Mouse (Mus musculus) intestine, postnatal 0 days (tissue): ENCODE data around the gene Acadm. TPM values are rescaled to one million over a fixed set of nuclear protein-coding genes. Genes with fewer than 3 reads are reported as not detected.

Source experiments
- ATAC-seq: fragments of 200-750 bp; cut with Nextera tagmentation; 2 replicates; pipeline ENCODE4 v1.8.0; 2017; ENCODE audit warnings: mild to moderate bottlenecking, moderate TSS enrichment, moderate library complexity
- H3K27ac ChIP-seq: fragments of 300-500 bp; sonication (generic); 2 replicates; pipeline ENCODE4 v1.5.1; 2014; ENCODE audit warnings: mild to moderate bottlenecking, low read depth, low read length, moderate library complexity
- H3K27me3 ChIP-seq: fragments of 300-500 bp; sonication (generic); replicated peaks from 2 replicates; pipeline ENCODE4 v1.6.1; 2014; ENCODE audit warnings: low read length, mixed read lengths; ENCODE audit not compliant: control insufficient read depth, insufficient read depth
- H3K36me3 ChIP-seq: fragments of 300-500 bp; sonication (generic); 2 replicates; pipeline ENCODE4 v1.6.1; 2014; ENCODE audit warnings: mild to moderate bottlenecking, moderate library complexity; ENCODE audit not compliant: control insufficient read depth, insufficient read depth
- H3K4me1 ChIP-seq: fragments of 300-500 bp; sonication (generic); replicated peaks from 2 replicates; pipeline ENCODE4 v1.6.1; 2014; ENCODE audit warnings: antibody characterized with exemption, low read length, mixed read lengths; ENCODE audit not compliant: control insufficient read depth, insufficient read depth
- H3K4me2 ChIP-seq: fragments of 300-500 bp; sonication (generic); replicated peaks from 2 replicates; pipeline ENCODE4 v1.6.1; 2014; ENCODE audit warnings: low read depth, mild to moderate bottlenecking, moderate library complexity
- H3K4me3 ChIP-seq: fragments of 300-500 bp; sonication (generic); 2 replicates; pipeline ENCODE4 v1.5.1; 2014; ENCODE audit warnings: low read depth, low read length
- H3K9ac ChIP-seq: fragments of 300-500 bp; sonication (generic); 2 replicates; pipeline ENCODE4 v1.6.1; 2014; ENCODE audit warnings: mild to moderate bottlenecking, low read depth, low read length
- H3K9me3 ChIP-seq: fragments of 300-500 bp; sonication (generic); 2 replicates; pipeline ENCODE4 v1.6.1; 2016; ENCODE audit warnings: mixed run types; ENCODE audit not compliant: control insufficient read depth
- CTCF ChIP-seq: sonication (generic); IDR thresholded peaks from 2 replicates; pipeline ENCODE4 v1.5.1; 2016; ENCODE audit warnings: low read depth, mild to moderate bottlenecking, control low read depth, antibody characterized with exemption, moderate library complexity
- WGBS: fragments of 180-500 bp; shearing (Covaris S2); extraction: QIAGEN DNeasy Blood & Tissue Kit; methylation state at CpG from one replicate; pipeline ENCODE4 v1.1.7; 2014; 5-methylcytosine and 5-hydroxymethylcytosine counted together
- polyA plus RNA-seq: library from polyadenylated mRNA; unstranded; fragments of >200 nt; fragmentation: Nextera tagmentation; extraction: Ambion mirVana; gene quantifications from 2 replicates; pipeline ENCODE4 v1.2.1, GENCODE M21; 2015

Gene Acadm
- polyA plus RNA-seq, 1 experiment from 2014 or later = 148 TPM

DNA sequence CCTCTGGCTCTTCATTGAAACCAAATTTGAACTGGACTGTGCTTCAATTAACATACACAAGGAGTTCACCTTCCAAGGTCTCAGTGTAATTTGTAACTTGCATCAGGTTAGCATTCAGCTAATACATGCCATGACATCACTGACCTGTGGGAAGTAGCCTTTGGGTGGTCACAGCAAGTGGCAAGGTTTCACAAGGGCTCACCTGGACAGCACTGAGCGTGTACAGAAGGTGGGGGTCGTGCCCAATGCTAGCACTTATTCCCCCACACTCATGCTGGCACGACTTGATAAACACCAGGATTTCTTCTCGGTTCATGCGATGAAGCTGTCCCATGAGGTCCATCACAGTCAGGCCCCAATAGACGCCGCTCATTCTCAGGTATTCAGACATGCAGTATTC is 33.9 kb downstream of the Acadm start:
- H3K9me3 ChIP-seq = no peaks in the 10 kb centered on the region
- H3K27ac ChIP-seq = peak overlapping the region; percentile 68
- peaks cover 15% of the 10 kb centered on the region for H3K4me1 ChIP-seq
- ATAC-seq = no peak
- 45% methylated on average over 7 of the region's 7 CpGs for WGBS
- no peak for TF ChIP-seq CTCF
- H3K9ac ChIP-seq = peak overlapping the region; percentile 42
- H3K36me3 ChIP-seq = peaks cover 49% of the 10 kb centered on the region
- H3K4me2 ChIP-seq = peak overlapping the region; percentile 75
- H3K27me3 ChIP-seq = no peaks in the 10 kb centered on the region
- H3K4me3 ChIP-seq = peak overlapping the region; percentile 84; the same call in 1 of the 2 replicates

DNA sequence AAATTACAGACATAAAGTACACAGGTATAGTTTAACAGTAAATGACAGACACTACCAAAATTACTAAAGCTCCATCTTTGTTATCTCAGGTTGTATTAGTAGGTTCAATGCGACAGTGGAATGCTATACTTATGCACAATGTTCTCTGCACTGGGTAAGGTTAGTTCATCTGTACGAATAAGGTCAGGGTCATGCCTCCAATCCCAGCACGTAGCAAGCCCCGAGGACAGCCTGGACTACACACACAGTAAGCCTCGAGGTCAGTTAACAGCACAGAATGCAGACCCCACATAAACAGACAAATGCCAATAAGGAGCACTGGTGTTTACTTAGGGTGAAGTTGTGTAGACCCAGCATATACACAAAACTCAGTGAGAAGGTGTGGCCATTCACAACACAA is 35.5 kb downstream of the Acadm start:
- peak overlapping the region; percentile 75; the same call in 1 of the 2 replicates for H3K4me2 ChIP-seq
- 39% methylated on average over 5 of the region's 5 CpGs for WGBS
- ATAC-seq = no peak

DNA sequence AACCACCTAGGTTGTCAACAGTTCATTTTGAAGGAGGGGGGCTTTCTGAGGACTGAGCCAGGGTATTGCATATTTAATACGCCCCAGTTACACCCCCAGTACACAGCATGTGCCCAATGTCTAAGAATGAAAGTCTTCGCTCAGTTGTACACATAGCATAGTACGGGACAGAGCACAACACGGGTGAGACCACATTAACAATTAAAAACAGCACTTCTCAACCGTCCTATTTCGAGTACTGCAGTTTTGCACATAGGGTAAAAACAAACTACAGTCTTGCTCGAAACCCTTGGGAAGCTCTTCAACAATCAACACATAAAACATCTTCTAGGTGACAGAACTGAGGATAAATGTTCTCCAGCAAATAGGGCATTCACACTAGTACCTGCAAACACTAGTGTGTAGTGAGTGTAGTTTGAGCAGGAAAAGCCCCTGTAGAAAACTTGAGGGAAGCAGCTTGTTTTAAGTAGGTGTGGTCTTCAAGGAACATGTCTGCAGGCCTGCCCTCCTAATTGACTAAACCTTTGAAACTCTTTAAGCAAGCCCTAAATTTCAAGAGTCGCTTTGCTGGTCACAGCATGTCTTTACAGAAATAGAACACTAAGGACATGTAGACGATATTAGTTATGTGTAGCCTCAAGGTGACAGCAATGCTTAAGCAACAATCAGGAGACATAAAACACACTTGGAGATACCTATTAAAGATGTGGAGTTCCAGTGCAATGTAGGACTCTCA is 38.1 kb downstream of the Acadm start, which contains the start of gene Msh4:
Msh4 (minus strand) TSS at position 3 of the 736 bp plus-strand sequence.
- Histone ChIP-seq H3K4me1 (peaks cover 9% of the 10 kb centered on the region), H3K9ac (no peak within 1 kb of the TSS), H3K36me3 (peaks cover 64% of the 10 kb centered on the region), H3K27me3 (no peaks in the 10 kb centered on the region), H3K4me2 (no peak within 1 kb of the TSS), H3K27ac (peak within 1 kb of the TSS; percentile 28), H3K4me3 (no peak within 1 kb of the TSS), H3K9me3 (no peaks in the 10 kb centered on the region)
- 82% methylated on average over 9 of the region's 9 CpGs for WGBS
- TF ChIP-seq CTCF = no peak
- no peak for ATAC-seq

More for the DNA sequence above, 35.5 kb downstream of the Acadm start:
- no peak overlapping the region for H3K4me3 ChIP-seq
- TF ChIP-seq CTCF = no peak
- H3K9me3 ChIP-seq = no peaks in the 10 kb centered on the region
- no peaks in the 10 kb centered on the region for H3K27me3 ChIP-seq
- H3K4me1 ChIP-seq = peaks cover 15% of the 10 kb centered on the region
- H3K36me3 ChIP-seq = peaks cover 65% of the 10 kb centered on the region
- no peak overlapping the region for H3K9ac ChIP-seq
- H3K27ac ChIP-seq = 0 out of 2 replicates have a peak overlapping the region, but pooled peaks have one; percentile 21

DNA sequence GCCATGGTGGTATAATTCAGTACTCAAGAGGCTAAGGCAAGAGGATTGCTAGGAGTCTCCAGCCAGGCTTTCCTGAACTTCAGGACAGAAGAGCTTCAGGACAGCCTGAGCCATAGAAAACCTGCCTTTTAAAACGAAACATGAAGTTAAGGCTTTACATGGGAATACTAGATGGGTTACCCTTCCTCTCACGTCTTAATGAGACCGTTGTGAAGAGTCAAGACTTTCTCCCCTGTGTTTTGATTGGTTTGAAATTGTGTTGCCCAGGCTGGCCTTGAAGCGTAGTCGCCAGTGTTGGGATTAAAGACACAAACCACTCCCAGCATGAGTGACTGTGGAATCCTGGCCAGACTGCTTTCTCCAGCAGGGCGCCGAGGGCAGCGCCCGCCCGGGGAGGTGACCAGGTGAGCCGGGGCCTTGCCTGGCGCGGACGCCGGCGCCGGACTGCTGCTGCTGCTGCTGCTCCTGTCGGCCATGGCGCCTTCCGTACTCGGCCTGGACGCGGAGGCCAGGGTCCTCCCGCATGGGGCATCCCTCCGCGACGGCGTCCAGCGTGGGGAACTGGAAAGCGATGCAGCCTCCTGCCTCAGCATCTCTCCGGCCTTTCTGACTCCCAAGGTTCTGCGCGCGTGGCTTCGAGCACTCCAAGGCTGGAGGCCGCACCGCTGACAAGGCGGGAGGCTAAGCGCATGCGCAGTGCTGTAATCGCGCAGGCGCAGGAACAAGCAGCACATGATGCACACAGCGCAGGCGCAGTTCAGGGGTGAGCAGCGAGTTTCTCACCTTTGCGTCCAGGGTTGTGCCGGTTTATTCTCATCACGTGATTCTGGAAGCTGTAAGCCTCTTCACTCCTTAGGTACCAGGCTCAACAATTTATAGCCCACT is 38.9 kb downstream of the Acadm start:
- Histone ChIP-seq H3K27ac (peak overlapping the region; percentile 28), H3K4me3 (no peak overlapping the region), H3K36me3 (peaks cover 56% of the 10 kb centered on the region), H3K9ac (no peak overlapping the region), H3K9me3 (no peaks in the 10 kb centered on the region), H3K27me3 (no peaks in the 10 kb centered on the region), H3K4me1 (peaks cover 4% of the 10 kb centered on the region), H3K4me2 (no peak overlapping the region)
- peak; percentile 23; the same call in 1 of the 2 replicates for ATAC-seq
- WGBS = 82% methylated on average over 49 of the region's 49 CpGs
- TF ChIP-seq CTCF = no peak

DNA sequence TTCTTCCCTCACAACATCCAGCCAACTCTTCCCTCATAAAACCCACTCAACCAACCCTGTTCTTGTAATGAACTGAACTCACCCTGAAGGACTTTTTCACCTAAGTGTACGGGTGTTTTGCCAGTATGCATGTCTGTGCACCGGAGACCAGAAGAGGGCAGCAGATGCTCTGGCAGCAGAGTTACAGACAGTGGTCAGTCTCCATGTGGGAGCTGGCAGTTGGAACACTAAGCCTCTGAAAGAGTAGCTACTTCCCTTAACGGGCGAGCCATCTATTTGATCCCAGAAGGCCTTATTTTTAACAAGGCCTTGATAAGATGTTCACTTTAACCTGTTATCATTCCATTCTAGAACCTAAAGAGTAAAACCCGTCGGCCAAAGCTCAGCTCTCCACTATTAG is 39.8 kb downstream of the Acadm start:
- peaks cover 47% of the 10 kb centered on the region for H3K36me3 ChIP-seq
- WGBS = 61% methylated on average over 6 of the region's 6 CpGs
- H3K9ac ChIP-seq = no peak overlapping the region
- H3K27me3 ChIP-seq = no peaks in the 10 kb centered on the region
- H3K4me1 ChIP-seq = no peaks in the 10 kb centered on the region
- no peak overlapping the region; the same call in 1 of the 2 replicates for H3K27ac ChIP-seq
- H3K4me3 ChIP-seq = no peak overlapping the region
- 0 out of 2 replicates have a peak, but pooled peaks have one; percentile 42 for ATAC-seq
- peak; percentile 85 for TF ChIP-seq CTCF
- H3K9me3 ChIP-seq = no peaks in the 10 kb centered on the region
- no peak overlapping the region for H3K4me2 ChIP-seq

DNA sequence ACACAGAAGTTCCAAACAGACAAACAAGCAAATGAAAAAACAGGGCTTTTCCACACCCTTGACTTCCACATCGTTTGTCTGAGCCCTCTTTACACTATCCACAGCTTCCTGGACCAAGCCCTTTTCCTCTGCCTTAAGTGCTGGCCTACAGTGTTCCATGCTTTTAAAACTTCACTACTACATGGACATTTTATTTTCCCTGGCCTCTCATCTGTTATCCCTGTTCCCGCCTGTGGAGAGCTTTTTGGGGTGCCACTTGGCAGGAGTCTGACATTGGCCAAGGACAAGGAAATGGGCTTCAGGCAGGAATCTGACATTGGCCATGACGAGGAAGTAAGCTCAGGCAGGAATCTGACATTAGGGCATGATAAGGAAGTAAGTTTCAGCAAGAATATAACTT is 41.8 kb downstream of the Acadm start:
- ATAC-seq = no peak
- no peak for TF ChIP-seq CTCF
- Histone ChIP-seq H3K4me2 (no peak overlapping the region), H3K27ac (no peak overlapping the region; the same call in 1 of the 2 replicates), H3K4me1 (no peaks in the 10 kb centered on the region), H3K9me3 (no peaks in the 10 kb centered on the region), H3K36me3 (peaks cover 31% of the 10 kb centered on the region), H3K4me3 (no peak overlapping the region), H3K9ac (no peak overlapping the region), H3K27me3 (no peaks in the 10 kb centered on the region)
- 26% methylated on average over 3 of the region's 3 CpGs for WGBS
